Mouse (Mus musculus): ENCODE data around the gene Arhgef18. TPM values are rescaled to one million over a fixed set of nuclear protein-coding genes. Genes with fewer than 3 reads are reported as not detected.
A peak's percentile ranks its signal among the peaks of the same experiment; 100 is the strongest.

The Arhgef18 gene
- 10.0 and 10.5 TPM in 2 replicates for polyA plus RNA-seq (2015; fragmentation: Nextera tagmentation; extraction: Ambion mirVana)

DNA sequence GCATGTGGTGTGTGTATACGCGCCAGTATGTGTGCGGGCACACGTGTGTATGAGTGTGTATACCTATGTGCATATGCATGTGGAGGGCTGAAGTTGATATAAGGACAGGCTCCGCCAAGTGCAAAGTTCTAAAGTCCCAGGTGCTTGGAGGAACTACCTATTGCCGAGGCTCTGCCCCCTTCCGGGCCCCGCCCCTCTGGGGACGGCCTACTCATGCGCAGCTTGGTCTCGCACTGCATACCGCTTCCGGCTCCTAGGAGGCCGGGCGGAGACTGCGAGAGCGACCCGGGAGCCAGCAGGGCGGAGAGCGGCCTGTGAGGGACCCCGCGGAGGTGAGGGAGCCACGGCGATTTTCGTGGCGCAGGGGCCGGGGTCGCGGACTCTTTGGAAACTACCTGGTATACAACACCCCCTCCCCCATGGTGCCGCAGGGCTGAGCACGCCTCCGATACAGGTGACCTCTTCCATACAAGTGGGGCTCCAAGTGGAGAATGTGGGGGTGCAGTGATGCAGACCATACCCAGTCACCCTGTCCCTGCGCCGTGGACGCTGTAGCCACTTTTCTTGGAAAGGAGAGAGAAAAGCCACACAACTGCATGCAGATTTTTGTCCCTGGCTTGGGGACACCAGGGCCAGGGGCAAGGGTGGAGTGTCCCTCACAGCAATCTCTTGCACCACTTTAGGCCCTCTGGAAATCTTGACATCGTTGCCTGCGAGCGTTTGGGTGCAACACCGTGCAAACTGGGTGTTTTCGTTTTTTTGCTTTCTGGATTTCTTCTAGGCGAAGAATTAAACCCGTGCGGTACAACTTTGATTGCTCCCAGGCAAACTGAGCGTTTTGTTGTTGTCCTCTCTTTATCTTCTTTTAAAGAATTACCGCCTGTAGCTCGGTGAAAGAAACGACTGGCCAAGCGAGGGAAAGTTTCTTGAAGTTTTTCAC lies at the start of gene Arhgef18:
Arhgef18 (plus strand) TSS at position 236 of the 940 bp plus-strand sequence.
- peak; percentile 97 for ATAC-seq (ENCODE audit: insufficient read depth, low FRiP score)
- WGBS, result 2% methylated on average over 48 of the region's 48 CpGs
- Histone ChIP-seq H3K4me2 (ENCODE audit: low read depth, low read length) (peak within 1 kb of the TSS; percentile 76), H3K27ac (ENCODE audit: low read length) (0 out of 2 replicates have a peak within 1 kb of the TSS, but pooled peaks have one; percentile 17), H3K9ac (ENCODE audit: low read length) (peak within 1 kb of the TSS; percentile 80), H3K4me1 (ENCODE audit: control insufficient read depth, insufficient read depth, low read length) (peaks cover 19% of the 10 kb centered on the region), H3K27me3 (ENCODE audit: control insufficient read depth, insufficient read depth, low read length) (no peaks in the 10 kb centered on the region), H3K36me3 (ENCODE audit: control insufficient read depth, insufficient read depth, low read length) (no peaks in the 10 kb centered on the region), H3K4me3 (replicated peaks; ENCODE audit: low read length) (peak within 1 kb of the TSS; percentile 75), H3K9me3 (replicated peaks; ENCODE audit: control insufficient read depth, low read length) (no peaks in the 10 kb centered on the region)

DNA sequence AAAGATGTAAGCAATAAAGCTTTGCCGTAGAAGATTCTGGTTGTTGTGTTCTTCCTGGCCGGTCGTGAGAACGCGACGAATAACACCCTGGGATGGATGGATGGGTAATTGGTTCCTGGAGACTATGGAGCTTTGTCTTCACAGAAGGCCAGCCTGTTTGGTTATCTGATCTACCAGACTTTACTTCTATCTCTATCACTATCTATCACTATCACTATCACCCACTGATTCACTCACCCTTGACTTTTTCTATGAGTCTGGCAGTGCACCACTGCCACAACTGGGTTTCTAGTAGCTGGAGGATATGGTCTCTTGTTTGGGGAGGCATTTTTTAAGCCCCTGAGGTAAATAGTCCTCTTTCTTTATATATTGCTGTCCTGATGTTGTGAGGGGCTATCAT lies 47.5 kb upstream of the Arhgef18 start:
- ATAC-seq (ENCODE audit: insufficient read depth, low FRiP score), result no peak
- 96% methylated on average over 6 of the region's 6 CpGs for WGBS
- Histone ChIP-seq H3K4me3 (replicated peaks; ENCODE audit: low read length) (no peak overlapping the region), H3K27me3 (ENCODE audit: control insufficient read depth, insufficient read depth, low read length) (no peaks in the 10 kb centered on the region), H3K4me1 (ENCODE audit: control insufficient read depth, insufficient read depth, low read length) (peaks cover 3% of the 10 kb centered on the region; the same call in 1 of the 2 replicates), H3K9ac (ENCODE audit: low read length) (no peak overlapping the region), H3K4me2 (ENCODE audit: low read depth, low read length) (no peak overlapping the region), H3K9me3 (replicated peaks; ENCODE audit: control insufficient read depth, low read length) (no peaks in the 10 kb centered on the region), H3K36me3 (ENCODE audit: control insufficient read depth, insufficient read depth, low read length) (no peaks in the 10 kb centered on the region), H3K27ac (ENCODE audit: low read length) (no peak overlapping the region)

DNA sequence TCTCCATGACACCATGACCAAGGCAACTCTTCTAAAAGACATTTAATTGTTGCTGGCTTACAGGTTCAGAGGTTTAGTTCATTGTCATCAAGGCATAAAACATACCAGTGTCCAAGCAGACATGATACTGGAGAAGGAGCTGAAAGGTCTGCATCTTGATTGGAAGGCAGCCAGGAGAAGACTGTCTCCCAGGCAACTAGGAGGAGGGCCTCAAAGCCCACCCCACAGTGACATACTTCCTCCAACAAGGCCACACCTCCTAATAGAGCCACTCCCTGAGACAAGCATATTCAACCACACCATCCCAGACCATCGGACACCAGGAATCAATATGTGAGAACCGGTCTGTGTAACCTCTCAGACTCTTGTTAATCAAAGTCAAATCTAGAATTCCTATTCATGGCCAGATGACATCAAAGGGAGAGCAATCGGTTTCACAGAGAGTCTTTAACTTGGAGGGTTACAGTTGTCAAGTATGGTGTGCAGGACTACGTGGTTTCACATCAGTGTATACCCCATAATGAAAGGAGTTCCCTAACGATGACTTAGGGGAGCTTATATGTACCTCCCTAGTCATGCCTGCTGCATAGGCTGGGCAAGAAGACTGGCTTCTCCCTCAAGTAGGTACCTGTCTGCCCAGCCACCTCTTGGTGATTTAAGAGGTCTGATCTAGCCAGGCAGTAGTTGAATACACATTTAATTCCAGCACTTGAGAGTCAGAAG lies 46.0 kb upstream of the Arhgef18 start:
- WGBS, result 81% methylated on average over 5 of the region's 5 CpGs
- ATAC-seq (ENCODE audit: insufficient read depth, low FRiP score), result no peak
- Histone ChIP-seq H3K4me2 (ENCODE audit: low read depth, low read length) (no peak overlapping the region), H3K4me3 (replicated peaks; ENCODE audit: low read length) (no peak overlapping the region), H3K9ac (ENCODE audit: low read length) (no peak overlapping the region), H3K36me3 (ENCODE audit: control insufficient read depth, insufficient read depth, low read length) (no peaks in the 10 kb centered on the region), H3K27ac (ENCODE audit: low read length) (no peak overlapping the region), H3K27me3 (ENCODE audit: control insufficient read depth, insufficient read depth, low read length) (no peaks in the 10 kb centered on the region), H3K9me3 (replicated peaks; ENCODE audit: control insufficient read depth, low read length) (no peaks in the 10 kb centered on the region), H3K4me1 (ENCODE audit: control insufficient read depth, insufficient read depth, low read length) (peaks cover 3% of the 10 kb centered on the region; the same call in 1 of the 2 replicates)

- H3K4me1 ChIP-seq (ENCODE audit: control insufficient read depth, insufficient read depth, low read length), result peaks cover 3% of the 10 kb centered on the region; the same call in 1 of the 2 replicates
- H3K4me2 ChIP-seq (ENCODE audit: low read depth, low read length), result no peak overlapping the region
- H3K36me3 ChIP-seq (ENCODE audit: control insufficient read depth, insufficient read depth, low read length), result no peaks in the 10 kb centered on the region
- no peaks in the 10 kb centered on the region for H3K9me3 ChIP-seq (replicated peaks; ENCODE audit: control insufficient read depth, low read length)
- no peak overlapping the region; the same call in 1 of the 2 replicates for H3K27ac ChIP-seq (ENCODE audit: low read length)
- H3K27me3 ChIP-seq (ENCODE audit: control insufficient read depth, insufficient read depth, low read length), result no peaks in the 10 kb centered on the region
- no peak overlapping the region for H3K4me3 ChIP-seq (replicated peaks; ENCODE audit: low read length)
- WGBS, result 22% methylated on average over 13 of the region's 13 CpGs
- H3K9ac ChIP-seq (ENCODE audit: low read length), result no peak overlapping the region
- peak; percentile 36; the same call in 1 of the 2 replicates for ATAC-seq (ENCODE audit: insufficient read depth, low FRiP score)
Measured at GRCm38 (mm10) chr8:3348142-3348823, 44.5 kb upstream of the Arhgef18 start.

DNA sequence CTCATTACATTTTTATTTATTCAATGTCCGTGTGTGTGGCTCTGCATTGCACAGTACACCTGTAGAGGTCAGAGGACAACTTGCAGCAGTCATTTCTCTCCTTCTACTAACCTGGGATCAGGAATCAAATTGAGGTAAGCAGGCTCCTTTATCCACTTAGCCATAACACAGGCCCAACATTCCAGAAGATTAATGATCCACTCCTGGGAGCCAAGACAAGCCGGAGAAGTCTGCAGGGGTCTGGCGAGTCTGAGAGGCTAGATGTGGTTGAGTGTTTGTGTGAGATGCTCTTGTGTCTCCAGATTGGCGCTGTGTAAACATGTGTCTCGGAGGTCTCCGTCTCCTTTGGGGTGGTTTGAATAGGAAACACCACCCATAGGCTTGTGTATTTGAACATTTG lies 42.1 kb upstream of the Arhgef18 start:
- peaks cover 3% of the 10 kb centered on the region; the same call in 1 of the 2 replicates for H3K4me1 ChIP-seq (ENCODE audit: control insufficient read depth, insufficient read depth, low read length)
- H3K9me3 ChIP-seq (replicated peaks; ENCODE audit: control insufficient read depth, low read length), result no peaks in the 10 kb centered on the region
- no peaks in the 10 kb centered on the region for H3K27me3 ChIP-seq (ENCODE audit: control insufficient read depth, insufficient read depth, low read length)
- no peak overlapping the region for H3K27ac ChIP-seq (ENCODE audit: low read length)
- H3K9ac ChIP-seq (ENCODE audit: low read length), result no peak overlapping the region
- no peak for ATAC-seq (ENCODE audit: insufficient read depth, low FRiP score)
- WGBS, result 29% methylated on average over 6 of the region's 6 CpGs
- H3K4me3 ChIP-seq (replicated peaks; ENCODE audit: low read length), result no peak overlapping the region
- no peak overlapping the region for H3K4me2 ChIP-seq (ENCODE audit: low read depth, low read length)
- H3K36me3 ChIP-seq (ENCODE audit: control insufficient read depth, insufficient read depth, low read length), result no peaks in the 10 kb centered on the region

- Histone ChIP-seq H3K4me2 (ENCODE audit: low read depth, low read length) (peak overlapping the region; percentile 22; the same call in 1 of the 2 replicates), H3K36me3 (ENCODE audit: control insufficient read depth, insufficient read depth, low read length) (no peaks in the 10 kb centered on the region), H3K27me3 (ENCODE audit: control insufficient read depth, insufficient read depth, low read length) (no peaks in the 10 kb centered on the region), H3K4me1 (ENCODE audit: control insufficient read depth, insufficient read depth, low read length) (peaks cover 3% of the 10 kb centered on the region; the same call in 1 of the 2 replicates), H3K9ac (ENCODE audit: low read length) (no peak overlapping the region), H3K9me3 (replicated peaks; ENCODE audit: control insufficient read depth, low read length) (no peaks in the 10 kb centered on the region), H3K4me3 (replicated peaks; ENCODE audit: low read length) (no peak overlapping the region), H3K27ac (ENCODE audit: low read length) (peak overlapping the region; percentile 81)
- 57% methylated on average over 6 of the region's 6 CpGs for WGBS
- peak; percentile 75; the same call in 1 of the 2 replicates for ATAC-seq (ENCODE audit: insufficient read depth, low FRiP score)
Measured at GRCm38 (mm10) chr8:3352715-3353114, 40.1 kb upstream of the Arhgef18 start.

DNA sequence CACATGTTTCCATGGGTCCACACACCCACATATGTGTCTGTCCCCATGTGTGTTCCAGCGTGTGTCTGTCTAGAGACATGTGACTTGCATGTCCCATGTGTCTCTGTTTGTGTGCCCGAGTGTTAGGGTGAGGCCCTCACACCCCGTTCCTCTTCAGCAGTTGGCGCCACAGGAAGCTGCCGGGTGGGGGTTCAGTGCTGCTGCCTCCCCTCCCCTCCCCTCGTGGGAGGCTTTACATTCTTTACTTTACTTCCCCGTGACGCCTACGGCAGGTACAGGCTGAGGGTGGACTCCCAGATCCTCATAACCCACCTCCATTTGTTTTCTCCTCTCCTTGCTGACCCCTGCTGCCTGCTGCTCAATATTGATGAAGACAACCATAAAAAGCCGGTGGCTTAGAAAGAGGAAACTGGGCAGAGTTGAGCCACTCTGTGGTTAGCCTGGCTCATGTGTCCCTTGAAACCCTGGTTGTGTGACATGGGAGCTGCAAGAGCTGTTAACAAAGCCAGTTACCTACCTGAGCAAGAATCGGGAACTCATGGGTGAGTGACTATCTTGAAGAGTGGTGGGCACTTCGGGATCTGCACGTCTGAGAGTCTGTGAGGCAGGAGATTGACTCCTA lies 39.5 kb upstream of the Arhgef18 start, which contains the start of gene A430078G23Rik:
A430078G23Rik (plus strand) TSS at position 227 of the 622 bp plus-strand sequence.
- no peaks in the 10 kb centered on the region for H3K27me3 ChIP-seq (ENCODE audit: control insufficient read depth, insufficient read depth, low read length)
- 47% methylated on average over 13 of the region's 13 CpGs for WGBS
- H3K36me3 ChIP-seq (ENCODE audit: control insufficient read depth, insufficient read depth, low read length), result no peaks in the 10 kb centered on the region
- H3K9ac ChIP-seq (ENCODE audit: low read length), result no peak within 1 kb of the TSS
- peak; percentile 11; the same call in 1 of the 2 replicates for ATAC-seq (ENCODE audit: insufficient read depth, low FRiP score)
- H3K9me3 ChIP-seq (replicated peaks; ENCODE audit: control insufficient read depth, low read length), result no peaks in the 10 kb centered on the region
- peak within 1 kb of the TSS; percentile 22; the same call in 1 of the 2 replicates for H3K4me2 ChIP-seq (ENCODE audit: low read depth, low read length)
- H3K4me3 ChIP-seq (replicated peaks; ENCODE audit: low read length), result 0 out of 2 replicates have a peak within 1 kb of the TSS, but pooled peaks have one; percentile 5
- H3K27ac ChIP-seq (ENCODE audit: low read length), result peak within 1 kb of the TSS; percentile 81
- H3K4me1 ChIP-seq (ENCODE audit: control insufficient read depth, insufficient read depth, low read length), result peaks cover 2% of the 10 kb centered on the region; the same call in 1 of the 2 replicates

DNA sequence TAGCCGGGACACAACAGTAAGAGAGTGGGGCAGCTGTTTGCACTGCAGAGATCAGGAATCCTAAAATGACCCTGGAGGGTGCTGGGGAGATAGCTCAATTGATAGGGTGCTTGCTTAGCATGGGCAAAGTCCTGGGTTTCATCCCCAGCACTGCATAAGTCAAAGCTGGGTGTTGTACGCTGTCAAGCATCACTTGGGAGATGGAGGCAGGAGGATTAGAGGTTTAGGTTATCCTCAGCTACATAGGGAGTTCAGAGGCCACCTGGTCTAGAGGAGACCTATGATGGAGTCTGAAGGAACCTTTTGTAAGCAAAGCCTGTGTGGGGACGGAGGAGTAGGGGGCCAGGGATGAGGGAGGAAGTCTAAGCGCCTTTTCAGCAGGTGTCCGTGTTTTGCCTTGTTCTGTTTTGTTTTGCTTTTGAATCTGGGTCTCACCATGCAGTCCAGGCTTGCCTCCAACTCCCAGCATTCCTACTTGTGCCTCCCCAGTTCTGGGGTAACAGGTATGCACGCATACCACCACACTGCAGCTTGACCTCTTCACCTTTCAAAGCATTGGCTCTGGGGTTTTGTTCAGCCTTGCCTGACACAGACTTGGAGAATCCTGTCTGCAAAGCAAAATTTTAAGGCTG lies 38.9 kb upstream of the Arhgef18 start:
- no peaks in the 10 kb centered on the region for H3K4me1 ChIP-seq (ENCODE audit: control insufficient read depth, insufficient read depth, low read length)
- ATAC-seq (ENCODE audit: insufficient read depth, low FRiP score), result no peak
- no peaks in the 10 kb centered on the region for H3K9me3 ChIP-seq (replicated peaks; ENCODE audit: control insufficient read depth, low read length)
- no peaks in the 10 kb centered on the region for H3K27me3 ChIP-seq (ENCODE audit: control insufficient read depth, insufficient read depth, low read length)
- 0 out of 2 replicates have a peak overlapping the region, but pooled peaks have one; percentile 5 for H3K4me3 ChIP-seq (replicated peaks; ENCODE audit: low read length)
- peak overlapping the region; percentile 81 for H3K27ac ChIP-seq (ENCODE audit: low read length)
- no peaks in the 10 kb centered on the region for H3K36me3 ChIP-seq (ENCODE audit: control insufficient read depth, insufficient read depth, low read length)
- H3K4me2 ChIP-seq (ENCODE audit: low read depth, low read length), result no peak overlapping the region
- WGBS, result 56% methylated on average over 6 of the region's 6 CpGs
- H3K9ac ChIP-seq (ENCODE audit: low read length), result no peak overlapping the region
